Mouse (Mus musculus): ENCODE data around the gene Ripor1. TPM values are rescaled to one million over a fixed set of nuclear protein-coding genes. Genes with fewer than 3 reads are reported as not detected.

Ripor1 gene
- polyA plus RNA-seq, 1 experiment from 2014 or later, result 14.1 TPM

MicroRNA genes within 50 kb of the gene (microRNA counts, 519-probe panel; counts per million panel counts)
- 2,886 counts per million, percentile 72 among the panel's probes with 10 or more counts for microRNA mmu-miR-1966

Small RNA genes lying within 50 kb of the gene (microRNA-seq; reads per million reads assigned to microRNA genes)
- gene Mir1966, result not detected

Other genes starting within 250 kb of the Ripor1 start
- gene Plekhg4, start 232.0 kb upstream of the Ripor1 start, polyA plus RNA-seq (2016; fragmentation: Nextera tagmentation; extraction: Ambion mirVana), result not detected in 2 replicates
- not detected in 2 replicates for gene Kctd19, start 191.8 kb upstream of the Ripor1 start, polyA plus RNA-seq (2016; fragmentation: Nextera tagmentation; extraction: Ambion mirVana)
- gene Lrrc36, start 191.7 kb upstream of the Ripor1 start, polyA plus RNA-seq (2016; fragmentation: Nextera tagmentation; extraction: Ambion mirVana), result 0.07 and 0.18 TPM in 2 replicates
- 1.2 and 1.4 TPM in 2 replicates for gene Tppp3, start 133.7 kb upstream of the Ripor1 start, polyA plus RNA-seq (2016; fragmentation: Nextera tagmentation; extraction: Ambion mirVana)
- 4.0 and 4.6 TPM in 2 replicates for gene Zdhhc1, start 108.4 kb upstream of the Ripor1 start, polyA plus RNA-seq (2016; fragmentation: Nextera tagmentation; extraction: Ambion mirVana)
- gene Hsd11b2, start 86.5 kb upstream of the Ripor1 start, polyA plus RNA-seq (2016; fragmentation: Nextera tagmentation; extraction: Ambion mirVana), result 6.0 and 6.7 TPM in 2 replicates
- gene Atp6v0d1, start 39.2 kb upstream of the Ripor1 start, polyA plus RNA-seq (2016; fragmentation: Nextera tagmentation; extraction: Ambion mirVana), result 47.2 and 51.0 TPM in 2 replicates
- 89.0 and 93.5 TPM in 2 replicates for gene Ctcf, start 31.3 kb downstream of the Ripor1 start, polyA plus RNA-seq (2016; fragmentation: Nextera tagmentation; extraction: Ambion mirVana)
- 0.22 TPM in 1 of 2 replicates, not detected in the other for gene Agrp, start 32.1 kb downstream of the Ripor1 start, polyA plus RNA-seq (2016; fragmentation: Nextera tagmentation; extraction: Ambion mirVana)
- 0.86 TPM in 2 replicates for gene Carmil2, start 81.0 kb downstream of the Ripor1 start, polyA plus RNA-seq (2016; fragmentation: Nextera tagmentation; extraction: Ambion mirVana)
- gene Acd, start 95.8 kb downstream of the Ripor1 start, polyA plus RNA-seq (2016; fragmentation: Nextera tagmentation; extraction: Ambion mirVana), result 32.3 and 34.1 TPM in 2 replicates
- gene Pard6a, start 95.9 kb downstream of the Ripor1 start, polyA plus RNA-seq (2016; fragmentation: Nextera tagmentation; extraction: Ambion mirVana), result 9.2 and 10.8 TPM in 2 replicates
- gene 4933405L10Rik, start 102.4 kb downstream of the Ripor1 start, polyA plus RNA-seq (2016; fragmentation: Nextera tagmentation; extraction: Ambion mirVana), result 0.23 TPM in 1 of 2 replicates, not detected in the other
- gene Enkd1, start 103.0 kb downstream of the Ripor1 start, polyA plus RNA-seq (2016; fragmentation: Nextera tagmentation; extraction: Ambion mirVana), result 11.2 and 12.4 TPM in 2 replicates
- 4.5 and 5.1 TPM in 2 replicates for gene Gfod2, start 153.4 kb downstream of the Ripor1 start, polyA plus RNA-seq (2016; fragmentation: Nextera tagmentation; extraction: Ambion mirVana)
- 37.7 and 37.8 TPM in 2 replicates for gene Ranbp10, start 222.1 kb downstream of the Ripor1 start, polyA plus RNA-seq (2016; fragmentation: Nextera tagmentation; extraction: Ambion mirVana)
- 0.12 and 0.19 TPM in 2 replicates for gene Tsnaxip1, start 222.5 kb downstream of the Ripor1 start, polyA plus RNA-seq (2016; fragmentation: Nextera tagmentation; extraction: Ambion mirVana)
- 29.0 and 29.2 TPM in 2 replicates for gene Cenpt, start 248.0 kb downstream of the Ripor1 start, polyA plus RNA-seq (2016; fragmentation: Nextera tagmentation; extraction: Ambion mirVana)
- gene Thap11, start 249.9 kb downstream of the Ripor1 start, polyA plus RNA-seq (2016; fragmentation: Nextera tagmentation; extraction: Ambion mirVana), result 53.0 and 53.2 TPM in 2 replicates